In genomic region chr14:31681931-31682555, GRCm38 (mm10) we compare ENCODE assay signal across 21 mouse cellular contexts. TPM values are rescaled to one million over a fixed set of nuclear protein-coding genes. Genes with fewer than 3 reads are reported as not detected.
DNase-seq lines count a peak whose midpoint lies in the region; ATAC-seq and TF ChIP-seq lines count a peak whose summit lies in the region.
"Had no signal": no experiment of that assay in that cellular context is flagged by ENCODE, and none has a peak within 500 bp of the region (broad histone marks: within the 10 kb centered on the region; RNA-seq: fewer than 3 reads in every experiment).

No protein-coding gene starts in this region.

- no peaks in the 10 kb centered on the region for H3K36me3 ChIP-seq in hindbrain, embryonic 14.5 days (replicated peaks; ENCODE audit: control insufficient read depth, insufficient read depth)
- H3K36me3 ChIP-seq in hindbrain, embryonic 12.5 days = no peaks in the 10 kb centered on the region
- no peaks in the 10 kb centered on the region for H3K36me3 ChIP-seq in lung, embryonic 15.5 days
- no peaks in the 10 kb centered on the region for H3K36me3 ChIP-seq in thymus, adult 2 months (ENCODE audit: control insufficient read depth, insufficient read depth, low read length)
- no peaks in the 10 kb centered on the region for H3K36me3 ChIP-seq in stomach, postnatal 0 days (ENCODE audit: control insufficient read depth, insufficient read depth, low read length)
- H3K36me3 ChIP-seq: midbrain, embryonic 10.5 days had no signal

- H3K4me2 ChIP-seq in hindbrain, embryonic 14.5 days (replicated peaks) = no peak overlapping the region
- H3K4me2 ChIP-seq in hindbrain, embryonic 12.5 days (replicated peaks) = no peak overlapping the region
- no peak overlapping the region for H3K4me2 ChIP-seq in lung, embryonic 15.5 days
- no peak overlapping the region for H3K4me2 ChIP-seq in stomach, postnatal 0 days (replicated peaks; ENCODE audit: low read depth)

- H3K27ac ChIP-seq in hindbrain, embryonic 14.5 days = 0 out of 2 replicates have a peak overlapping the region, but pooled peaks have one; percentile 8
- H3K27ac ChIP-seq in hindbrain, embryonic 12.5 days = no peak overlapping the region
- peak overlapping the region; percentile 74 for H3K27ac ChIP-seq in lung, embryonic 15.5 days
- H3K27ac ChIP-seq in thymus, adult 2 months (ENCODE audit: control insufficient read depth, insufficient read depth, low read length) = no peak overlapping the region; the same call in 1 of the 2 replicates
- H3K27ac ChIP-seq in stomach, postnatal 0 days (replicated peaks) = peak overlapping the region; percentile 45; the same call in 1 of the 2 replicates
- H3K27ac ChIP-seq: midbrain, embryonic 10.5 days had no signal

- H3K9me3 ChIP-seq in hindbrain, embryonic 14.5 days (ENCODE audit: control insufficient read depth, low read length) = no peaks in the 10 kb centered on the region
- no peaks in the 10 kb centered on the region for H3K9me3 ChIP-seq in hindbrain, embryonic 12.5 days (replicated peaks)
- H3K9me3 ChIP-seq in lung, embryonic 15.5 days = no peaks in the 10 kb centered on the region
- H3K9me3 ChIP-seq in stomach, postnatal 0 days (ENCODE audit: control insufficient read depth, low read length) = no peaks in the 10 kb centered on the region
- H3K9me3 ChIP-seq: midbrain, embryonic 10.5 days had no signal

- TF ChIP-seq EP300 in stomach, postnatal 0 days (optimal IDR thresholded peaks at IDR 0.05) = no peak

- no peak for TF ChIP-seq POLR2A in thymus, adult 2 months (IDR thresholded peaks at IDR 0.05; ENCODE audit: control insufficient read depth, extremely low read depth, insufficient read depth, low read length, poor library complexity)

- no peak overlapping the region for H3K9ac ChIP-seq in hindbrain, embryonic 14.5 days
- H3K9ac ChIP-seq in hindbrain, embryonic 12.5 days = no peak overlapping the region
- no peak overlapping the region for H3K9ac ChIP-seq in lung, embryonic 15.5 days
- H3K9ac ChIP-seq in stomach, postnatal 0 days (ENCODE audit: low read length) = no peak overlapping the region

- no peak overlapping the region for H3K4me3 ChIP-seq in hindbrain, embryonic 14.5 days (replicated peaks; ENCODE audit: low read length)
- H3K4me3 ChIP-seq in hindbrain, embryonic 12.5 days = no peak overlapping the region
- H3K4me3 ChIP-seq in lung, embryonic 15.5 days = no peak overlapping the region
- no peak overlapping the region for H3K4me3 ChIP-seq in thymus, adult 2 months (ENCODE audit: control insufficient read depth, insufficient read depth, low read length)
- H3K4me3 ChIP-seq in stomach, postnatal 0 days (ENCODE audit: low read depth, low read length) = no peak overlapping the region
- H3K4me3 ChIP-seq: midbrain, embryonic 10.5 days had no signal

- 56% methylated on average over 5 of the region's 5 CpGs for WGBS in hindbrain, embryonic 14.5 days
- WGBS in hindbrain, embryonic 12.5 days = 51% methylated on average over 5 of the region's 5 CpGs
- 24% methylated on average over 5 of the region's 5 CpGs for WGBS in lung, embryonic 15.5 days
- 45% methylated on average over 5 of the region's 5 CpGs for WGBS in thymus, adult 2 months
- 36% methylated on average over 5 of the region's 5 CpGs for WGBS in stomach, postnatal 0 days

- no peaks in the 10 kb centered on the region for H3K4me1 ChIP-seq in hindbrain, embryonic 14.5 days (replicated peaks; ENCODE audit: control insufficient read depth, insufficient read depth, low read length)
- no peaks in the 10 kb centered on the region for H3K4me1 ChIP-seq in hindbrain, embryonic 12.5 days
- H3K4me1 ChIP-seq in lung, embryonic 15.5 days = peaks cover 17% of the 10 kb centered on the region
- H3K4me1 ChIP-seq in thymus, adult 2 months (replicated peaks; ENCODE audit: control insufficient read depth, insufficient read depth, low read length) = peaks cover 45% of the 10 kb centered on the region
- H3K4me1 ChIP-seq in stomach, postnatal 0 days (replicated peaks; ENCODE audit: control insufficient read depth, insufficient read depth) = no peaks in the 10 kb centered on the region
- H3K4me1 ChIP-seq: midbrain, embryonic 10.5 days had no signal

- H3K27me3 ChIP-seq in hindbrain, embryonic 14.5 days (ENCODE audit: control insufficient read depth, insufficient read depth, low read length) = no peaks in the 10 kb centered on the region
- H3K27me3 ChIP-seq in hindbrain, embryonic 12.5 days = no peaks in the 10 kb centered on the region
- H3K27me3 ChIP-seq in lung, embryonic 15.5 days = no peaks in the 10 kb centered on the region
- no peaks in the 10 kb centered on the region for H3K27me3 ChIP-seq in thymus, adult 2 months (ENCODE audit: control insufficient read depth, insufficient read depth, low read length)
- no peaks in the 10 kb centered on the region for H3K27me3 ChIP-seq in stomach, postnatal 0 days (ENCODE audit: control insufficient read depth, insufficient read depth, low read length)
- H3K27me3 ChIP-seq: Patski had no signal

- TF ChIP-seq CTCF in thymus, adult 2 months (IDR thresholded peaks at IDR 0.05; ENCODE audit: borderline replicate concordance, control insufficient read depth, extremely low read depth, insufficient read depth, low read length, poor library complexity) = no peak
- TF ChIP-seq CTCF in stomach, postnatal 0 days (IDR thresholded peaks at IDR 0.05; ENCODE audit: low read depth) = no peak

- no peak for ATAC-seq in hindbrain, embryonic 14.5 days (ENCODE audit: low FRiP score)
- ATAC-seq in hindbrain, embryonic 12.5 days (ENCODE audit: low FRiP score) = no peak
- ATAC-seq in lung, embryonic 15.5 days (ENCODE audit: borderline replicate concordance, extremely low read depth, low FRiP score, low TSS enrichment) = peak; percentile 76
- no peak for ATAC-seq in stomach, postnatal 0 days (ENCODE audit: low FRiP score, low TSS enrichment)
- ATAC-seq: activated CD4-positive, CD25-positive, alpha-beta regulatory T cell, adult 4 months; forebrain, embryonic 14.5 days; Patski had no signal

- no peak for DNase-seq in hindbrain, embryonic 14.5 days (ENCODE audit: low spot score)
- no peak for DNase-seq in lung, postnatal 14 days
- DNase-seq in thymus, postnatal 4 days = peak; percentile 30
- no peak for DNase-seq in thymus, adult 2 months
- DNase-seq in stomach, postnatal 0 days (ENCODE audit: low spot score) = no peak
- no peak for DNase-seq in adrenal gland, postnatal 10 days
- DNase-seq: adrenal gland, postnatal 25 days; cerebellum, adult 8-10 months; heart, postnatal 4 days; kidney, adult 18-20 months; kidney, postnatal 10 days; thymus, postnatal 36 days had no signal

RNA-seq across cellular contexts. Expression of gene Hacl1, which starts 41.0 kb away (rescaled TPM):
- polyA plus RNA-seq in hindbrain, embryonic 14.5 days (2014; fragmentation: Nextera tagmentation; extraction: Ambion mirVana) = 8.8 and 13.4 TPM in 2 replicates
- polyA plus RNA-seq in hindbrain, embryonic 12.5 days (2016; fragmentation: Nextera tagmentation; extraction: Ambion mirVana) = 6.9 and 11.5 TPM in 2 replicates
- 9.9 and 10.9 TPM in 2 replicates for polyA plus RNA-seq in lung, embryonic 15.5 days (2015; fragmentation: Nextera tagmentation; extraction: Ambion mirVana)
- 12.1 and 15.3 TPM in 2 replicates for polyA plus RNA-seq in thymus, adult 2 months (2012; rRNA removed)
- 10.9 TPM in 2 replicates for polyA plus RNA-seq in stomach, postnatal 0 days (2015; fragmentation: Nextera tagmentation; extraction: Ambion mirVana)
- total RNA-seq in adrenal gland, postnatal 10 days (2021) = 100 to 1,000 TPM in 1 of 2 experiments, 10 to 100 TPM in 1; 86.3 to 159 TPM

RNA-seq across cellular contexts. Expression of gene Btd, which starts 41.2 kb away (rescaled TPM):
- 20.3 and 20.9 TPM in 2 replicates for polyA plus RNA-seq in hindbrain, embryonic 14.5 days (2014; fragmentation: Nextera tagmentation; extraction: Ambion mirVana)
- polyA plus RNA-seq in hindbrain, embryonic 12.5 days (2016; fragmentation: Nextera tagmentation; extraction: Ambion mirVana) = 20.2 and 20.8 TPM in 2 replicates
- polyA plus RNA-seq in lung, embryonic 15.5 days (2015; fragmentation: Nextera tagmentation; extraction: Ambion mirVana) = 26.0 and 28.3 TPM in 2 replicates
- 34.0 and 42.9 TPM in 2 replicates for polyA plus RNA-seq in thymus, adult 2 months (2012; rRNA removed)
- 17.0 and 17.5 TPM in 2 replicates for polyA plus RNA-seq in stomach, postnatal 0 days (2015; fragmentation: Nextera tagmentation; extraction: Ambion mirVana)
- total RNA-seq in adrenal gland, postnatal 10 days (2021) = 10 to 100 TPM; 43.9 to 48.6 TPM

RNA-seq across cellular contexts. Expression of gene Gm49387, which starts 41.4 kb away (rescaled TPM):
- polyA plus RNA-seq in hindbrain, embryonic 14.5 days (2014; fragmentation: Nextera tagmentation; extraction: Ambion mirVana) = 1.5 TPM in 1 of 2 replicates, not detected in the other
- polyA plus RNA-seq in hindbrain, embryonic 12.5 days (2016; fragmentation: Nextera tagmentation; extraction: Ambion mirVana) = 0.93 TPM in 1 of 2 replicates, not detected in the other
- polyA plus RNA-seq in lung, embryonic 15.5 days (2015; fragmentation: Nextera tagmentation; extraction: Ambion mirVana) = 2.5 and 2.8 TPM in 2 replicates
- not detected in 2 replicates for polyA plus RNA-seq in thymus, adult 2 months (2012; rRNA removed)
- 0.52 and 1.1 TPM in 2 replicates for polyA plus RNA-seq in stomach, postnatal 0 days (2015; fragmentation: Nextera tagmentation; extraction: Ambion mirVana)
- total RNA-seq in adrenal gland, postnatal 10 days (2021) = 1 to 10 TPM; 4.6 to 7.4 TPM
- total RNA-seq: gastrocnemius, postnatal 4 days; liver, adult 2 months had no signal
- polyA plus RNA-seq: activated CD4-positive, CD25-positive, alpha-beta regulatory T cell, adult 4 months; forebrain, embryonic 14.5 days; neural tube, embryonic 14.5 days had no signal

Comparison
In these comparisons a context has a peak if more than half of its experiments do, and no peak if none do; other contexts are left out.
1. H3K27ac ChIP-seq: peak in hindbrain, embryonic 14.5 days (single experiment), lung, embryonic 15.5 days (single experiment) and stomach, postnatal 0 days (single experiment); none in hindbrain, embryonic 12.5 days (single experiment) and thymus, adult 2 months (single experiment).